Mouse (Mus musculus): Measurements from ENCODE around the gene Dnm1. TPM values are rescaled to one million over a fixed set of nuclear protein-coding genes. Genes with fewer than 3 reads are reported as not detected.

Gene Dnm1
- polyA plus RNA-seq, 1 experiment from 2014 or later = 18.0 TPM

DNA sequence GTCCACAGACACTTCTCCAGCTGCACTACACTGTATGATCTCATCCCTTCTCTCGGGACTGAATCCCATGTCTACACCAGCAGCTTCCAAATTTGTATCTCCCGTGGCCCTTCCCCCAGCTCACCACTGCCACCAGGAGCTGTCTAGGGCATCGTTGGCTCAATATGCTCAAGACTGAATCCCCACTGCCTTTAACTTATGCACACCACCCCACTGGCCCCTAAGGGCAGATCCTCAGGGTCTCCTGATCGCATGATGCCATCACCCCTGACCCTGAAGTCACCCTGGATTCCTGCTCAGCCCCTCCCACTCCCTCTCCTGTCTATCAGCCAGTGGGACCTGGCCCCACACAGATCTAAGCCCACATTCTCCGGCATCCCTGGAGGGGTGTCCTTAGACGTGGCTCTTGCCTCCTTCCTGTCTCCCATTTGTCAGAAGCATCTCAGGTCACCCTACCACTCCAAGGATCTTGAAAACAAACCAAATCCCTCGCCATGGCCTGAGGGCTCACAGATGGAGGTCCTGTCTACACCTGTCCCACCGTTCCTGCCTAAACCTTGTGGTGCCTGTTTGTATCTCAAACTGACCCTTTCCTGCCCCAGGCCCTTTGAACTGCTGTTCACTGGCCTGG lies 3.4 kb downstream of the Dnm1 start:
- DNase-seq (ENCODE audit: low read depth, low spot score) (no peak), ATAC-seq (no peak)
- ChIA-PET POLR2A (no interaction called here), CTCF (interaction anchor here (2.0 kb wide), 1 partner anchor 42 kb away, joined by 6 read pairs; no protein-coding TSS in a partner anchor)
- H3K27me3 ChIP-seq = no peaks in the 10 kb centered on the region
- in situ Hi-C loops (cut with MboI; ENCODE audit: low pct_unique_long_range_greater_than_20kb) = loop anchor here (5.0 kb wide), 1 partner anchor 37 kb away; no protein-coding TSS in a partner anchor
- TF ChIP-seq CTCF (IDR thresholded peaks at IDR 0.05) = no peak

DNA sequence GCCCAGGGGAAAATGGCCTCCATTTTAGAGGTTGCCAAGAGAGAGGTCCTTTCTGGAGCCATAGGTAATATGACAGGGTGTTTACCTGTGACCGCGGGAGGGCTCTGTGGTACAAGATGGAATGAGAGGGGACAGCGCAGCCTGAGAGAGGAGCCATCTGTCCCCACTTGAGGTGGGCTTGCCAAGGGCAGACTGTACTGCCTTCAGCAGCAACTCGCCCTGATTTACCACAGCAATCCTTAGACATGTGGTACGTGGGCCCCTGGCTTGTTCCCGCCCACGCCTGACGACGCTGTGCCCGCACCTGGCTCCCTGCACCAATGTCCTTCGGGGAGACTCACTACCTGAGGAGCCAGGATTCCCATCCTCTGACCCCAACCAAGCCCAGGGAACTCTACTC lies 4.8 kb downstream of the Dnm1 start:
- ChIA-PET POLR2A (no interaction called here), CTCF (no interaction called here)
- TF ChIP-seq CTCF (IDR thresholded peaks at IDR 0.05) = no peak
- ATAC-seq (no peak), DNase-seq (ENCODE audit: low read depth, low spot score) (no peak)
- H3K27me3 ChIP-seq = no peaks in the 10 kb centered on the region
- in situ Hi-C loops (cut with MboI; ENCODE audit: low pct_unique_long_range_greater_than_20kb) = no loop called here

DNA sequence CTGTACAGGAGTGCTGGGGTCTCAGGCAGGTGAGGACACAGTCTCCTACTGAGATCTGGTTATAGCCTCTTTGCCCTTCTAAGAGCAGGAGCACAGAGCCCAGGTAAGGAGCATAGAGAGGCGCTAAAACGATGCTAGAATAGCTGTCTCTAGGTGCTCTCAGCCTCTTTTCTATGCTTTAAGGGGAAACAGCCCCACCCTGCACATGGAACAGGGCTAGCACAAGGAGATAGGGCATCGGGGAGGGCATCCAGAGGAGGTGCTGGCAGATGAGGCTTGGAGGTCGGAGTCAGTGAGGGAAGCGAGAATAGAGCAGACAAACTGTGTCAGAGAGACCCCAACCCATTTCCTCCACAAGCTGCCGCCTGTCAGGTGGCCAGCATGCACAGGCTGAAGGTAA lies 6.1 kb downstream of the Dnm1 start:
- POLR2A ChIA-PET = no interaction called here

DNA sequence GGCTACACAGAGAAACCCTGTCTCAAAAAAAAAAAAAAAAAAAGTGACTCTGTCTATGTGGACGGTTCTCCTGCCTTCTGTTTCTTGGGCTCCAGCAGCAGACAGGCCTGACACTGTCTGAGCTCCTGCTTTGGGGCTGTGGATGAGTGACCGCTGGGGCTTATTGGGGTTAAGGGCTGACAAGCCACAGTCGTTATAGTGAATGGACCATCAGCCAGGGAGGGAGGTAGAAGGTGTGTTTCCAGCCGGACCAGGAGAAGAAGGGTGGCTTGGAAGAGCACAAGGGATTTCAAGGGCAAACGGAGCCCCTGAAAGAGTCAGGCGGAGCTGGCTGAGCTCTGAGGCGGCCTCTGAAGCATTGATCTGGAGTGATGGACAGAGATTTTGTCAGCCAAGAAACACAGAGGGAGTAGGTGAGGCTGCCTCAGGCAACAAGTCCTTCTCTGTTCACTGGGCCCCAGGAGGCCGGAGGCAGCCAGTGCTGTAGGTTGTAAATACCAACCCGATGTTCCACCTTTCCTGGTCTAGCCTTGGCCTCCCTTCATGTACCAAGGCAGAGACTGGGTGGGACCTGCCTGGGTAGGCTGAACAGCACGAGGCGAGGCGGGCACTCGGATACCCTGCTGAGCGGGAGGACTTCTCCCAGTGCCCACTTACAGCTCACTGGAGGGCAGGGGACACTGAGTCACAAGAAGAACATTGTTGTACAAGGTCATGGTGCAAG lies 8.4 kb downstream of the Dnm1 start:
- DNase-seq (ENCODE audit: low read depth, low spot score) (no peak), ATAC-seq (no peak)
- in situ Hi-C loops (cut with MboI; ENCODE audit: low pct_unique_long_range_greater_than_20kb) = no loop called here
- POLR2A ChIA-PET = no interaction called here
- TF ChIP-seq CTCF (IDR thresholded peaks at IDR 0.05) = no peak
- CTCF ChIA-PET = no interaction called here
- H3K27me3 ChIP-seq = no peaks in the 10 kb centered on the region

More for the DNA sequence above, 6.1 kb downstream of the Dnm1 start:
- DNase-seq (ENCODE audit: low read depth, low spot score) (no peak), ATAC-seq (no peak)
- no peaks in the 10 kb centered on the region for H3K27me3 ChIP-seq
- in situ Hi-C loops (cut with MboI; ENCODE audit: low pct_unique_long_range_greater_than_20kb) = no loop called here
- CTCF ChIA-PET = no interaction called here
- no peak for TF ChIP-seq CTCF (IDR thresholded peaks at IDR 0.05)

GRCm38 (mm10) chr2:32344056-32344455 lies 9.1 kb downstream of the Dnm1 start:
- DNase-seq (ENCODE audit: low read depth, low spot score) (no peak), ATAC-seq (no peak)
- ChIA-PET CTCF (no interaction called here), POLR2A (no interaction called here)
- no peaks in the 10 kb centered on the region for H3K27me3 ChIP-seq
- in situ Hi-C loops (cut with MboI; ENCODE audit: low pct_unique_long_range_greater_than_20kb) = no loop called here
- no peak for TF ChIP-seq CTCF (IDR thresholded peaks at IDR 0.05)

- no peaks in the 10 kb centered on the region for H3K27me3 ChIP-seq
- ChIA-PET CTCF (no interaction called here), POLR2A (no interaction called here)
- TF ChIP-seq CTCF (IDR thresholded peaks at IDR 0.05) = no peak
- DNase-seq (ENCODE audit: low read depth, low spot score) (no peak), ATAC-seq (no peak)
- in situ Hi-C loops (cut with MboI; ENCODE audit: low pct_unique_long_range_greater_than_20kb) = no loop called here
Measured at GRCm38 (mm10) chr2:32343351-32343671, 9.8 kb downstream of the Dnm1 start.

DNA sequence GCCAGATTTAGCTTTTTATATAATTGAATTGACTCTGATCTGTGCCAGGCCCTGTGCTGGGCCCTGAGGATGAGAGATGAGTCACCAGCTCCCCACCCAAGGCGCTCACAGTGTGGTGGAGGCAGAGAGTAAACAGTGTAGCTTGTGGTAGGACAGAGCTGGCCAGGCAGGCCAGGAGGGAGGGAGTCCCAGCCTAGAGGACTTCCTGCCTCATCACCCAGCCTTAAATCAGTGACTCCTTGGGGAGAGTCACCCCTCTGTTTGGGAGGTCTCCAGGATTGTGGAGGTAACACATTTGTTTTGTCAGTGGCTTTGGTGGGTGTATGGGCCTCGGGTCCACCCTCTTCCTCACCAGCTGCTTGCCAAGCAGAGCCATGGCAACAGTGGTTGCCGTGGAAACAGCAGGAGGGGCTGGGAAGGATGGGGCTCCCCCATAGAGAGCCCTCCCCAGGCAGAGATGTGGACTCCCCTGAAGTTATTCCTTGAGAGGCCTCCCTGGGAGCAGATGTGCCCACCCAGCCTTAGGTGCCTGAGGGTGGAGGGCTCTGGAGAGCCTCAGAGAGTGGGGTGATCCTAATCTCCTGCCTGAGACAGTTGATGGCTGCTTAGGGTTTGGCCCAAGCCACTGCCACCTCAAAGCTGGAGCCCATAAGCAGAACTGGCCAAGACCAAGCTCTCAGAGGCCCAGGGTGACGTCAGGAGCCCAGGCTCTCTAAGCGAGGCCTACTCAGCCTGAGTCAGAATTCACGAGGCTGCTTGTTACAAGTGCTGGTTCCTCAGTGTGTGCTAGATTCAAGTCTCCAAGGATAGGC lies 10.4 kb downstream of the Dnm1 start:
- ChIA-PET CTCF (no interaction called here), POLR2A (no interaction called here)
- no peak for TF ChIP-seq CTCF (IDR thresholded peaks at IDR 0.05)
- DNase-seq (ENCODE audit: low read depth, low spot score) (no peak), ATAC-seq (peak; percentile 72)
- H3K27me3 ChIP-seq = no peaks in the 10 kb centered on the region
- in situ Hi-C loops (cut with MboI; ENCODE audit: low pct_unique_long_range_greater_than_20kb) = no loop called here

GRCm38 (mm10) chr2:32342039-32342438 lies 11.1 kb downstream of the Dnm1 start:
- in situ Hi-C loops (cut with MboI; ENCODE audit: low pct_unique_long_range_greater_than_20kb) = no loop called here
- ChIA-PET CTCF (interaction anchor here (1.1 kb wide), 1 partner anchor 18 kb away, joined by 3 read pairs; no protein-coding TSS in a partner anchor), POLR2A (no interaction called here)
- no peaks in the 10 kb centered on the region for H3K27me3 ChIP-seq
- TF ChIP-seq CTCF (IDR thresholded peaks at IDR 0.05) = no peak
- ATAC-seq (no peak), DNase-seq (ENCODE audit: low read depth, low spot score) (no peak)

DNA sequence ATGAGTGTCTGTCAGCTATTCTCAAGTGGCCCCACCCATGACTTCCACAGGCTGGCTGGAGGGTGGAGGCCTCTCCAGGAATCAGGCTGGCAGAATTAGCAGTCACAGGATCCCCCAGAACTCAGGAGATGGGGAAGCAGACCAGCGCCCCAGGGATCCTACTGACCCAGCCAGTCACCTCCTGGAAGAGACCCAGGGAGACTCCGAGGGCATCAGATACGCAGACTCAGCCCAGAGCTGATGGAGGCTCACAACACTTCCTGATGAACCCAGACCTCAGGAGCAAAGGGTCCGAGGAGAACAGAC lies 11.6 kb downstream of the Dnm1 start:
- CTCF ChIA-PET = interaction anchor here (1.1 kb wide), 1 partner anchor 19 kb away, joined by 3 read pairs; no protein-coding TSS in a partner anchor
- DNase-seq (ENCODE audit: low read depth, low spot score) (no peak), ATAC-seq (no peak)
- H3K27me3 ChIP-seq = no peaks in the 10 kb centered on the region
- POLR2A ChIA-PET = no interaction called here
- in situ Hi-C loops (cut with MboI; ENCODE audit: low pct_unique_long_range_greater_than_20kb) = no loop called here
- no peak for TF ChIP-seq CTCF (IDR thresholded peaks at IDR 0.05)

DNA sequence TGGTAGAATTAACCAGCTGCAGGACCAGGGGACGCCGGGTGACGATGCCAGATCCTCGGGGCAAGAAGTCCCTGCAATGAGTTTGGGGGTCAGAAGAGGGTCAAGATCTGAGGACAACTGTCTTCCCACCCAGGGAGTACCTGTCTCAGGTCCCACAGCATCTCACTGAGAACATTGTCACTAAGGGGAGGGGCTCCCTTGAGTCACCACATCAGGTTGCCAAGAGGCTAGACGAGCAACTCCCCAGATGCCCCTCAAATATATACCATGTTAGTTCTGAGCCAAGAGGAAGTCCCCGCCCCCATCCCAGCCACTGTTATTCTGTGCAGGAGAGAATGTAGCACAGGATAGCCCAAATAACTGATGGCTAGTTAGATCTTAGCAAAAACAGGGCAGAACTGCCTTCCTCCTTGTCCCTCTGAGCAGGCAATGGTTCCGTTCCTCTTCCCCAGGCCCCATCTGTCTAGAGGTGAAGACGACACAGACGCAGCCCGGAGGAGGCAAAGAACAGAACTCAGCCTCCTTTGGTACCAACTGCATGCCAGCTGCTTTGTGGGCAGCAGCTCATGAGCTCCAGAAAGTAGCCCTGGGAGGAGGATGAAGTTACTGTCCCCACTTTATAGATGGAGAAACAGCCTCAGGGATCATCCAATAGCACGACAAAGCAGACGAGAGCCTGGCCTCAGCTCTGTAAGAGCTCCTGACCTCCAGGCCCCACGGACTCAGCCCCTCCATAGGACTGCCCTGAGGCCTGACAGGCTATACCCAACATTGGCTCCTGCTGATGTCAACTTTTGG lies 12.1 kb downstream of the Dnm1 start:
- no peak for DNase-seq (ENCODE audit: low read depth, low spot score)
- ATAC-seq = no peak
- in situ Hi-C loops (cut with MboI; ENCODE audit: low pct_unique_long_range_greater_than_20kb) = no loop called here
- POLR2A ChIA-PET = no interaction called here
- CTCF ChIA-PET = interaction anchor here (1.1 kb wide), 1 partner anchor 19 kb away, joined by 3 read pairs; no protein-coding TSS in a partner anchor
- no peaks in the 10 kb centered on the region for H3K27me3 ChIP-seq
- no peak for TF ChIP-seq CTCF (IDR thresholded peaks at IDR 0.05)
